Mouse (Mus musculus) kidney, adult 8-10 months (tissue): ENCODE measurements at regions not wholly inside any gene's neighbourhood (a gene's known extent, or its start where the extent isn't known, plus 50 kb on each side); places are given as distances from the start of the nearest gene placed in this dataset.

Source experiments
- DNase-seq, 2 experiments: peaks; one replicate each; pipeline ENCODE4 v3.0.0; 2022

DNA sequence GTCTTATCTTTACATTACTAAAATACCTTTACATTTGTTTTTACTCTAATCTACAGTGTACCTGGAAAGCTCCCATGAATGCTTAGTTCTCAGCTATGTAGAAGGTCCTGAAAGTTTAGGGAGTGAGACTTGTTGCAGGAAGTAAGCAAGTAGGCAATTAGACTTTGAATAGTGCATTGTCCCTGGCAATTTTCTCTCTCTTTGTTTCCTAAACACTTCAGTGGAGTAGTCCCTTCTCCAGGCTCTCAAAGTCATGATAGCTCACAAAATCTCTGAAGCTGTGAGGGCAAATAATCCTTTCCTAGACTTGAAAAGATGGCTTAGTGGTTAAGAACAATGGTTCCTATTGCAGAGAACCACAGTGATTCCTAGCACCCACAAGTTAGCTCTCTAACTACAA, 495.2 kb upstream of the 1700015G11Rik start:
- DNase-seq = no peak

DNA sequence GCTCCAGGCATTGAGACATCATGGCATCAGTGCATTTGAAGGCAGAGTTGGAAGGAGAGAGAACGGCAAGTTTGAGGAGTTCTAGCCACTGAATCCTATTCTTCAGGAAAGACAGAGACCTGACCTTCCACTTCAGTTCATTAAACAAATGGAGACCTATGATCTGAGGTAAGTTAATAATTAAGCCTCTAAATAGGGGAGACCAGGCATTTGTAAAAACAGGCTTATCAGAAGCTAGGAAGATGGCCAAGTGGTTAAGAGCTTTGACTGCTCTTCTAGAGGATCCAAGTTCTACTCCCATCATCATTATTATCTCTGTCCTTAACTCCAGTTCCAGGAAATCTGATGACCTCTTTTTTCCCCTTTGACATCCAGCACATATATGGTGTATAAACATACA, 492.5 kb upstream of the 1700015G11Rik start:
- peak in 1 of 2 experiments; percentile 8 for DNase-seq

DNA sequence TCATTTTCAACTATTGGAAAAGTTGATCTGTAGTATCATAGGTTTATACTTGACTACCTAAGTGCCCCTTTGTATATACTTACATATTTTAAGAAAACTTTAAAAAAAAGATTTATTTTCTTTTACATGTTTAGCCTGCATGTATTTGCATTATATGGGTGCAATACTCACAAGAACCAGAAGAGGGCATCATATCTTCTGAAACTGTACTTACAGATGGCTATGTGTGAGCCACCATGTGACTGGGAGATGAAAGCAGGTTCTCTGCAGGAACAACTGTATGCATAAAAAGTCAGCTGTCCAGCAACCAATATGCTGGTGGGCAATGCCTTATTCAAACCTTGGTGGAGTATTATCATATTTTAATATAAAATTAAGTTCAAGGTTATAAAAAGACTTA, 451.6 kb upstream of the 1700015G11Rik start:
- DNase-seq = no peak

DNA sequence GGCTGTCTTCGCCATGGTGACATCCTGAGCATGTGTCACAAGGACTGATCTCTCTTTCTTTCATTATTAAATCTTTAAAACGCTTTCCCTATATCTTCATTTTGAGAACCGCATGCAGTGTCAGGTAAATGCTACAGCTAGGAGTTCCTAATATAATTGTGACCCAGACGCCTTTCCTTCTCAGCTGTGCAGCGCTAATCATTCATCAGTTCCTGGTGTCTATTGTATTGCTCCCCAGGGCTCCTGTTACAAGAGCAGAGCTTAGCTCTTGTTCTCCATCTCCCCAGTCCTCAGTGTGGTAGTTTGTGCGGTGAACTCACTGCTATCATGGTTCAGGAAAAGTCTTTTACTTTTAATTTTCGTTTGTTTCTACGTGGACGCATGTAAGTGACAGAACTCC, 451.1 kb upstream of the 1700015G11Rik start:
- DNase-seq = no peak
